Mouse (Mus musculus) heart, postnatal 25 days (tissue): ENCODE data around the gene E330017A01Rik. TPM values are rescaled to one million over a fixed set of nuclear protein-coding genes. Genes with fewer than 3 reads are reported as not detected.

Experiments used
- DNase-seq: peaks from one replicate; pipeline ENCODE4 v3.0.0; 2022; ENCODE audit warnings: low spot score
- intact Hi-C: fragments of 180-260 bp; cut with DNase I; formaldehyde crosslinking; loops from one replicate; pipeline ENCODE4 v1.15.1; 2025
- total RNA-seq, 2 experiments: library from RNA; stranded (reverse); gene quantifications; 2 replicates each; pipeline ENCODE4 v1.2.3; 2021

The E330017A01Rik gene
- total RNA-seq, 2 experiments from 2014 or later = not detected

DNA sequence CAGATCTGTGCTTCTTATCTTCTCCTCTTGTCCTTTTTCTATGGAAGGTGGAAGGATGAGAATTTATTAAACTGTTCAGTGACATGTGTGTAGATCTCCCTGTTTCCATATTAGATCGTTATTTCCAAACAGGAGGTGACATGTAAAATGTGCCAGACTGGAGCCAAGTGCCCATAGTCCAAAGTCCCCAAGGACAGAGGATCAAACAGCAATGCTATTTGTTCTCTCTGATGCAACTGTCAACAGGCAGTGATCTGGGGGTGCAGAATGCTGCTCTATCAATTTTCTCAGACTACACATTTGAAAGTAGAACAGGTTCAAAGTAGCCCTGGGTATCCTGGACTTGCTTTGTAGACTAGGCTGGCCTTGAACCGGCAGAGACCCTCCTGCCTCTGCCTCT, 25.3 kb upstream of the E330017A01Rik start:
- no peak for DNase-seq
- intact Hi-C loops = loop anchor here (5.0 kb wide), 2 partner anchors 212 to 367 kb away; no protein-coding TSS in a partner anchor

DNA sequence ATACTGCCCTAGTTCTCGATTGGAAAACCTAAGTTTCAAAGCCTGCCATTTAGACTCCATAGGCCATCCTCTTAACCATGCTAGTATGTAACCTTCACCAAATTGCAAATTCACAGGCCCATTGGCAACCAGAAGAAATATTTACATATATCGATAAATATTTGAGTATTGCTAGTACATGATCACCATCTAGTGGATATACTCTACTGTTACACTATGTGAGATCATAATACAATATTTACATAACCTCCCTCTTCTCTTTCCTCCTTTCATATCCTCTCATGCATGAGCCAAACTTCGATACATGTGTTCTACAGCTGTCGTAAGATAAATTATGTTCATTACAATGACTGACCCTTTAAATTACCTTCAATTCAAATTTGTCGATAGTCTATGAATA, 24.5 kb upstream of the E330017A01Rik start:
- DNase-seq = no peak
- intact Hi-C loops = loop anchor here (5.0 kb wide), 2 partner anchors 211 to 366 kb away; no protein-coding TSS in a partner anchor

DNA sequence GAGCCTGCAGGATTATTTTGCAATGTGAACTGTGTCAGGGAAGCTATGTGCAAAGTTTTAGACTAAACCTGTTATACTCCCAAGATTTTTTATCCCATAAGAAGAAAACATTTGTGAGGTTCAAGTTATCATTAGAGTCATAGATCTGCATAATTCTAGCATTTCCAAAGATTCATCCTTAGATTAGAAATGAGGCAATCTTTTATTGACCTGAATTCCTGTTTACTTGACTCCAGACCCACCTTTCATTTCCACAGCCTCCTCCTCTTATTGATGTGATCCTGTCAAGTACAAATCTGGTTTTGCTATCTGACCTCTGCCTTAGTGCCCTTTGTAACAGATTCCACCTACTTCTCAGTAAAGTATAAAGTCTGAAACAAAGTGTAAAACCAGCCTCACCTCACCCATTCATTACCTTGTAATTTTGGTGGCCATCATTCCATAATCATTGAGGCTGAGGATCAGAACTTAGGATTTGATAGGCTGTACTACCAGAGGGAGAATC, 23.8 kb upstream of the E330017A01Rik start:
- no peak for DNase-seq
- intact Hi-C loops = loop anchor here (5.0 kb wide), 2 partner anchors 210 to 365 kb away; no protein-coding TSS in a partner anchor

DNA sequence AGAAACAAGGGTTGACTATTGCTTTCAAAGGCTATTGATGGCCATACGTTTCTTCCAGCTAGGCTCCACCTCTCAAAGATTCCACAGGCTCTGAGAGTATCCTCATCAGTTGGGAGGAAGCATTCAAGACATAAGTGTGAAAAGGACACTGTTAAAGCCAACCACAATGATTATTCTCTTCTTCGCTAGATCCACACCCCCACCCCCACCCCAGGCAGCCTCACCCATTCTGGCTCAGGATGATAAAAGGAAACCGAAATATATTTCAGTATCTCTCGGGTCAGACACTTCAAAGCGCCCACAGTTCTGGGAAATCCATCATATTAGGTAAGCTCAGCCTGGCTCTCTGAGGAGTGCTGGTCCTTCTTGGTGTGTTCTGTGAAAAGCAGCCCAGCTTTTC, 23.3 kb upstream of the E330017A01Rik start:
- intact Hi-C loops = loop anchor here (5.0 kb wide), 2 partner anchors 210 to 365 kb away; no protein-coding TSS in a partner anchor
- no peak for DNase-seq

GRCm38 (mm10) chr16:58658668-58659067, 20.1 kb upstream of the E330017A01Rik start:
- no peak for DNase-seq
- intact Hi-C loops = no loop called here

DNA sequence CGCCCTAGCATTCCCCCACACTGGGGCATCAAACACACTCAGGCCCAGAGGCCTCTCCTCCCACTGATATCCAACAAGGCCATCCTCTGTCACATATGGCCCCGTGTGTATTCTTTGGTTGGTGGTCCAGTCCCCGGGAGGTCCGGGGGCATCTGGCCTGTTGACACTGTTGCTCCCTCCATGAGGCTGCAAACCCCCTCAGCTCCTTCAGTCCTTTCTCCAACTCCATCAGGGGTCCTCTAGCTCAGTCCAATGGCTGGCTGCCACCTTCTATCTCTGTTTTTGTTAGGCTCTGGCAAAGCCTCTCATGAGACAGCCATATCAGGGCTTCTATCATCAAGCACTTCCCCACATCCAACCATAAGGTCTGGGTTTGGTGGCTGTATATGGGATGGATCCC, 18.0 kb upstream of the E330017A01Rik start:
- intact Hi-C loops = no loop called here
- DNase-seq = no peak

- intact Hi-C loops = no loop called here
- DNase-seq = no peak
Observed at GRCm38 (mm10) chr16:58655751-58656150, 17.2 kb upstream of the E330017A01Rik start.

DNA sequence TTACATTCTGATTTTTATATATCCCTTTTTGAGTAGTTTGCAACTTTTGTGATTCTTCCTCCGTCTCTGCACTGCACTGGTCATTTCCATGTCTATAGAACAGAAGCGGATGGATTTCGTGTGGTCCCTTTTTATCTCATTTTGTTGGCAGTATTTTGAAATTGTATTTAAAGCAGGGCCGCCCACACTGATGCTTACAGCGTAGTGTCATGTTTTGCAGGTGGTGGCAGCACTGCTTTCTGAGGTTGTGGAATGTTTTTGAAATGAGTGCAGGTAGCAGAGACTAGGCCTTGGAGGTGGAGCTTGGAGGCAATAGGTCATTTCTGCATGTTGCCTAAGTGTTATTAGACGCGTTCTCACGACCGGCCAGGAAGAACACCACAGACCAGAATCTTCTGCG, 11.4 kb upstream of the E330017A01Rik start:
- intact Hi-C loops = no loop called here
- no peak for DNase-seq

DNA sequence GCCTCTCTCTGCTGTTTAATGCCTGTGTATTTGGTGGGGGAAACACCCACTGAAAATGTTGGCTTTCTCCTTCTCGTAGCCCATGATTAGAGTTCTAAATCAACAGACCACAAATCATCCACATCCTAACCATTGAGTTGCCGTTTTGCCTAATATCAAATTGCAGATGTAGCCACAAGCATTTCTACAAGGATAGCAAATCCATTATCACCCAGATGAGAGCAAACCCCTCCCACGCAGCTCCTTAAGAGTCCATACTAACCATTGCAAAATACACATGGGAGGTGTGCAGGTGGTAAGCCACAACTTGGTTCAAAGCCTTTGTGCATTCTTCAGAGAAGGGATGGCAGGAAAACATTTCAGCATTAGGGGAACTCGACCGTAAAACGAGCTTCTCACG, 523 bp downstream of the E330017A01Rik start:
- DNase-seq = no peak
- intact Hi-C loops = no loop called here

DNA sequence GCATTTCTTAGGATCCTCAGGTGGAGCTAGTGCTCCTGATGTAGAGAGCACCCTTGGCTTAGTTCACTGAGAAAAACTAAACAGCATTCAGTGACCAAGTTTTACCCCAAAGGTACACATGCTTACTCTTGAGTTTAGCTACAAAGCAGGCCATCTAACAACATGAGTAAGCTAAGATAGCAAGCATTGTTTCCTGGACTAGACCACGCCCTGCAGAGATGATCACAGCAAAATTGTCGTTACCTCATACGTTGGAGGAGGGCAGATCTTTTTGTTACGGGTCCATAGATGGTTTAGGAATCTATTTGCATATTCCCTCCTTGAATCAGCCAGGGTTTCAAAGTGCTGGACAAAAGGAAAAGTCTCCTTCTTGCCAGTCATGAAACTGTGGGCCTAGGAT, 1.1 kb downstream of the E330017A01Rik start:
- no peak for DNase-seq
- intact Hi-C loops = no loop called here

- DNase-seq = no peak
- intact Hi-C loops = no loop called here
Observed at GRCm38 (mm10) chr16:58635866-58636265, 2.7 kb downstream of the E330017A01Rik start.

GRCm38 (mm10) chr16:58629736-58630135, 8.8 kb downstream of the E330017A01Rik start:
- DNase-seq = no peak
- intact Hi-C loops = loop anchor here (5.0 kb wide), 2 partner anchors 123 to 773 kb away; no protein-coding TSS in a partner anchor

GRCm38 (mm10) chr16:58628968-58629367, 9.6 kb downstream of the E330017A01Rik start:
- intact Hi-C loops = loop anchor here (5.0 kb wide), 2 partner anchors 123 to 773 kb away; no protein-coding TSS in a partner anchor

GRCm38 (mm10) chr16:58628336-58628680, 10.2 kb downstream of the E330017A01Rik start:
- no peak for DNase-seq

More at GRCm38 (mm10) chr16:58628968-58629367, 9.6 kb downstream of the E330017A01Rik start:
- no peak for DNase-seq

GRCm38 (mm10) chr16:58627597-58628335, 10.8 kb downstream of the E330017A01Rik start:
- intact Hi-C loops = loop anchor here (5.0 kb wide), 2 partner anchors 125 to 775 kb away; no protein-coding TSS in a partner anchor
- no peak for DNase-seq

More at GRCm38 (mm10) chr16:58628336-58628680, 10.2 kb downstream of the E330017A01Rik start:
- intact Hi-C loops = loop anchor here (5.0 kb wide), 2 partner anchors 124 to 774 kb away; no protein-coding TSS in a partner anchor

DNA sequence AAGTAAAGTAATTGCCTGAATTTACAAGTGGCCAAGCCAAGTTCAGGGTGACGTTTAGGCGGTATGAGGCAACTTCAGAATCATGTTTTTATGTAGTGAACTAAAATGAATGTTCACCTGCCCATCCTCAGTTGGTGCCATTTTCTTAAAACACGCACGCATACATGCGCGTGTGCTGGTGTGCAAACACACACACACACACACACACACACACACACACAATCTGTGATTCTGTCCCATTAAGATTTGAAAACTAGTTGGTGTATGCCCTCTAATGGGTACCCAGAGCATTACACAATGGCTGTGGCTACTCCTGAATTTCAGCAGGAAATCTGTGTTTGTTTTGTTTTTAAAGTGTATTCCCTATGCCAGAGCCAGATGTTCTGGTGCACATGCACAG, 14.6 kb downstream of the E330017A01Rik start:
- no peak for DNase-seq

DNA sequence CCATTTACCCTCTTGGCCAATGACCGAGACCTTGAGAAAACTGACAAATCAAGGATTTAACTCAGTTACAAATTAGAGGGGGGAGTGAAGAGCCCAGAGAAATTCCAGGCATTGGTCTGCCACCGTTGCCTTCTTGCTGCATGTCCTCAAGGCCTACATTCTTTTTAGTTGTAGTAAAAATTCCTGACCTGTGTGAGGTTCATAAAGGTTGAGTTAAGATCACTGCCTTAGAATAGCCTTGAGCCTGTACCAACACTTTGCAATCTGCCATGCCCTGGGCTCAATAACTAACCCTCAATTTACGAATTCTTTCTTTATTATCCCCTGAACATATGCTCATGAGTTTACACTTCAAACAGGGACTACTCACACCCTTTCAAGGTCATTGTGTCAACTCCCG, 15.4 kb downstream of the E330017A01Rik start:
- intact Hi-C loops = loop anchor here (2.0 to 5.0 kb wide), 2 partner anchors 101 to 168 kb away; partner anchors contain the start of gene St3gal6
- no peak for DNase-seq

More for the DNA sequence above, 14.6 kb downstream of the E330017A01Rik start:
- intact Hi-C loops = loop anchor here (2.0 to 5.0 kb wide), 4 partner anchors 102 to 325 kb away; partner anchors contain the start of gene St3gal6

DNA sequence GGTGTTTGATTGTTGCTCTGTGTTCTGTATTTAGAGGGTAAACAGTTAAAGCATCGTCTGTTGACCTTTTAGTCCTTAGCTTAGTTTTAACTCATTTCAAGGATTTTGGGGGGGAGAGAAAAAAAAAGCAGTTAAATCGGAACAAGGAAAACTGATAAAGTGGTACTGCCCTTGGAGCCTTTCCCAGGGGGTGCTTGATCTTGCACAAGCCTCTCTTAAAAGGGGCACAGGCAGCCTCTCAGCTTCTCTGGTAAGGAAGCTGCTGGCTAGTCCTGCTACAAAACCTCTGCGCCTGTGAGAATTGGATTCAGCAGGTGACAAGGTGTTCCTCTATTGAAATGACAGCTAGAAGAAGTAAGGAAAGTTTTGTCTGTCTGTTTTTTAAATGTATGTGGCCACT, 16.2 kb downstream of the E330017A01Rik start:
- no peak for DNase-seq
- intact Hi-C loops = loop anchor here (2.0 to 5.0 kb wide), 2 partner anchors 100 to 168 kb away; partner anchors contain the start of gene St3gal6

DNA sequence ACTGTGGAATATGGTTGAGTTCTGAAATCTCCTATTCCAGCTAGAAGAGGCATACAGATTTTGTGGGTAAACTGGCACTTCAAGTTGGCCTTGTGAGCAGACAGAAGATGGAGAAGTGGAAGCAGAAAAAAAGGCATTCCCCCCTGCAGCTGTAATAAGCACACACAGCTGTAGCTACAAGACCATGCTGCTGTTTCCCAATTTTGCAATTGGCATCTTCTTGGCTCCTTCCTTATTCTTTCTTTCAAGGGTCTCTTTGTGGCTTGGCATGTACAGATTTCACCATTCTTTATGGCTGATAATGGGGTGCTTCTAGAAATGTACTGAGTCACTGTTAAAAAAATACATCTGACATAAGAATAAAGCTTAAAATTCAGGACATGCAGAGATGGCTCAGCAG, 21.2 kb downstream of the E330017A01Rik start:
- no peak for DNase-seq
- intact Hi-C loops = no loop called here

GRCm38 (mm10) chr16:58616878-58617277, 21.7 kb downstream of the E330017A01Rik start, which contains the start of gene Gm813:
Gene Gm813, minus strand, starts transcription at chr16:58616978.
- intact Hi-C loops = no loop called here
- DNase-seq = no peak

GRCm38 (mm10) chr16:58612969-58613368, 25.6 kb downstream of the E330017A01Rik start:
- intact Hi-C loops = no loop called here
- DNase-seq = no peak
